Mouse (Mus musculus) spleen, postnatal 14 days (tissue): ENCODE data around the gene Htra1.

Experiments used
- DNase-seq, 2 experiments: peaks; one replicate each; pipeline ENCODE4 v3.0.0; 2021 to 2022; ENCODE audit warnings: low spot score in 2 of 2

The Htra1 gene

DNA sequence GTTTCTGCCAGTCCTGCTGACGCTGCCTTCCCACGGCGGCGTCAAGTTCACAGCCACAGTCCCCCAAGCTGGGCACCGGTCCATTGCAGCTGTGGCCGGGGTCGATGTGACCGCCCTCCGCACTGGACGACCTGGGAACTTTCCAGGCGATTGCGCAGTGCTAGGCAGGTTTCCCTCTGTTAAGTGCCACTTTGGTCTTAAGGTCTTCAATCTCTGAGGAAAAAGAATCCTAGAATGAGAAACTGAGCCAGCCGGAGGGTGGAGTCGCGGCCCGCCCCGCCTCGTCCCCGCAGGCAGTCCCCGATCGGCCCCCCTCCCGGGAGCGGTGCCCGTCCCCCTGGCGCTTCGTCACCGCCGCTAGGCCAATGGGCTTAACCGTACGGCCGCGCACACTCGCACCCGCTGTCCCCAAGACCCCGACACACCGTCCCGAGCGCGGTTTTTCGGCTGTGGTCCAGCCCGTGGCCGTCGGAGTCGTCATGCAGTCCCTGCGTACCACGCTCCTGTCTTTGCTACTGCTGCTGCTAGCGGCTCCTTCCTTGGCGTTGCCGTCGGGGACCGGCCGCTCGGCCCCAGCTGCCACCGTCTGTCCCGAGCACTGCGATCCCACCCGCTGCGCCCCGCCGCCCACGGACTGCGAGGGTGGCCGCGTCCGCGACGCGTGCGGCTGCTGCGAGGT, at the start of gene Htra1:
TSS of gene Htra1 (plus strand) at position 319 of the 679 bp plus-strand sequence.
- DNase-seq = peak in 1 of 2 experiments; percentile 14

DNA sequence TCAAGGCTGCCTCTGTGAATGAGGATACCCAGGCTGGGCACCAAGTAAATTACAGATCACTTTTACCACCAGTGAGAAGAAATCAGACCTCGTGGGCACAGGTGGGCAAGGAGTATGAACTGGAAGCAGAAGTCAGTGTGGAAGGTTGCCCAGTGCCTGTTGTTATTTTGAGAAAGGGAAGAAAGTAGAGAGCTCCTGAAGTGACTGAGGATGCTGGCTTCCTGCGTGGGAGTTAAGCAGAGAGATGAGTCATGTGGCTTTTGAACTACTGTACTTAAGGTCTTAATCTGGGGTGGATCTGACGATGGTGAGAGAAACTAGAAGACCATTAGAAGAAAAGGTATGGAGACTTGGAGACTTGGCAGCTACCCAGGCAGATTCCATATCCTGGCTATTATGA, 49.7 kb upstream of the Htra1 start:
- no peak for DNase-seq

DNA sequence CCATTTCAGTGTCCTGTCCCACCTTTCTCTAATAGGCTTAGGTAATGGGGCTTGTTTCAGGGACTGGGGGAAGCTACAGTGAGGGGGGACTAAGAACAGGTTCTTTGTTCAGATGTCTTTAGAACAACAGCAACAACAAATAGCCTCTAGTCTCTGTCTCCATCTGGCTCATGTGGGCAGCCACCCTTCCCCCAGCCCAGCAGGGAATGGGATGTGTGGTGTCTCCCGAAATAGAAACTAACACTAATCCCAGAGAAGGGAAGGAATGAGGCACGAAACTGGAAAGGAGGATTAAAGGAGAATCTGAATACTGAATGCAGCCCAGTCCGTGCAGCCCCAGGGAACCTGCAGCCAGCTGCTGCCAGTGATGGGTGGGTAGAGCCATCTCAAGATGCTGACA, 48.0 kb upstream of the Htra1 start:
- no peak for DNase-seq

DNA sequence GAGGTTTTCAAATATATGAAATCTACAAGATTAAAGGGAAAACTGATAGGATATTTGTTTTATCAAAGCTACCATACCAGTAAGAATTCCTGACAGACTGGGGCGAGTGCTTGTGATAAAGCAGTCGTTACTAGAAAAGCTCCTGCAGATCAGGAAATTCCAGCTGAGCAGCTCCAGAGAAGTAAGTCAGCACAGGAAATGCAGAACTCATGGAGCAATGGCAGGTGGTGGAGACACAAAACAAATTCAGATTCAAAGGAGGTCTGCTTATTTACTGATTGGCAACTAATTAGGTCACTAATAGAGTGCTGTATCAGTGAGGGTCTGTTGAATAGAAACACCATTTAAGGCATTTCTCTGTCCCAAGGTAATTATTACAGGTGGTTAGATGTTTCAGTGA, 45.0 kb upstream of the Htra1 start:
- no peak for DNase-seq

DNA sequence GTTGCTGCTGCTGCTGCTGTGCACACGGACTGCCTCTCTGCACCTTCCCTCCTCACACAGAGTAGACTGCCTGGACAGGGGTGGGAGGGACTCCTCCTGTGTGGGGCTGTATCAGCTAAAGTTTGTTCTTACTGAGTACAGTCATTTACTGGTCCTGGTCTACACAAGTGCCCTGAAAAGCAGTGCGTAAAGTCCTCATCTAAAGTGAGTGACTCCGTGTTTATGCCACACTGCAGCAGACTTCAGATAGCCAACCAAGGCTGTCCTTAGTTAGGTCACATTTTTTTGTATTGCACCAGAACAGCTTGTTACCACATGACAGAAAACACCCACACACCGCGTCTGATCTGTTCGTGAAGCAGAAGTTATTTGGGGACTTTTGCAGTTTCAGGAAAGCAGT, 42.9 kb upstream of the Htra1 start:
- DNase-seq = no peak

DNA sequence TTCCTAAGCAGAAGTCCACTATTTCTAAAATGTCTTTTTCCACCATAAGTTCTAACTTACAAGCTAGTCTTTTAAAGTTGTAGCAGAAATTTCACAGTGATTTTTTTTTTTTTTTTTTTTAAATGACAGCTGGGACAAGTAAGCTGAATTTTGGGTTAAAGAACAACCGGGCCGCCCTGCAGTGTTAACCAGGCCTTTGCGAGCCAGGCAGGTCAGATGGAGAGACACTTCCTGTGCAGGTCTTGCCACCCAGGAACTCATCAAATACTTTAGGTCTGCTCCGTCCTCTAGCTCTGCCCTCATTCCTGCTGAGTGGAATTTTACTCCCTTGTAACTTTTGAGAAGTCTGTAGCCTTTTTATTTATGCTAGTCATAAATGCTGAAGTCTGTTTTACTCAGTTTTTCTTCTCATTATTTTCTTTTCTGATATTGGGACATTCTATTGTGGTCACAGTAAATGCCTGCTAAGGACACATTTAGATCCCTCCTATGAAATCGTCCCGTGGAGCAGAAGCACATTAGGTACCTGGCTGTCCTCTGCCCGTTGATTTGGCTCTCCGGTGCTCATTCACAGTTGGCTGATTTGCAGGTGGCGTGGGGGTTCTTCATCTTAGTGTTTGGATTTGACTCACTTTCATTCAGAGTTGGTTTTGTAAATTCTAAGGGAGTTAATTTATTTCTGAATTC, 40.8 kb upstream of the Htra1 start:
- no peak for DNase-seq

DNA sequence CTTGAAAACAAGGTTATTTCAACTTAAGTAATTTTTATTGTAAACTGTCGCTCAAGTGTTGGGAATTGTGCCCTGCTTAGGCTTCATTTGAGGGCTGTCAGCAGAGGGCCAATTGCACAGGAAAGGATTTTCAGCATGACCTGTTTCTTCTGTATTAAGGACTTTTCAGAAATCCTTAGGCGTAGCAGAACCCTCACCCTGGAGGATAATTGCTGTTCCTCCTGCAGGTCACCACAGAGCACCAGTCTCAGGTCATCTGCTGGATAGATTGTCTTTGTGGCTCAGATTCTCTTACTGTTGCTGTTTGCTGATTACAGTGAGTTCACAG, 40.3 kb upstream of the Htra1 start:
- no peak for DNase-seq

DNA sequence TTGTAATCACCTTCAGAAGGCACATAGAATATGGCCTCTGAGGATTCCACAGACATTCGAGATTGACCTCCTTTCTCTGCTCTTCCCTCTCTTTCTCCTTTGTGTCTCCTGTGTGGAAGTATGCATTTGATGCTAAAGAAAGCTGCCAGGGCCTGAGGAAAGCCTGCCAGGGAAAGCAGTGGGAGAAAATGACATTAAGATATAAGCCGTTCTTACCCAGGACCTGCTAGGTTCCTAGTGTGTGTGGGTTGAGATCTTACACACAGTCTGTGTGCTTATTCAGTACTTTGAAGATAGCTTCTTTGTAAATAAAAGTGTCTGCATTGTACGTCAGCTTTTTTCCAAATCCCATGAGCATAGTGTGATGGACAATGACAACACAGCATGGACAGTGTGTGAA, 39.8 kb upstream of the Htra1 start:
- no peak for DNase-seq

DNA sequence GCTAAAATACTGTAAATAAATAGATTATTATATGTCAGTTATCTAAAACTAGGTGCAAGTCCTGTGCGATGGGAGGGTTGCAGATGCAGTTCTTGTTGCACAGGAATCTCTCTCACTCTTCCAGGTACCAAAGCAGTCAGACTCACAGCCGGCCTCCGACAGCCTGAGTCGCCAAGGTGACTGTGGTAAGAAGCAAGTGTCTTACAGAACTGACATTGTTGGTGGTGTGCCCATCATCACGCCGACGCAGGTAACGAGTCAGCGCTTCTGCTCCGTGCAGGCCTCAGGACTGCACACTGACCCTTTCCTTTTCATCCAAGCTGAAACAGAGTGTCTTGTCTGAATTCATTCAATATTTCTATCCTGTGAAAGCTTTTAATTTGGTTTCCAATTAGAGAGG, 38.7 kb upstream of the Htra1 start:
- DNase-seq = no peak

DNA sequence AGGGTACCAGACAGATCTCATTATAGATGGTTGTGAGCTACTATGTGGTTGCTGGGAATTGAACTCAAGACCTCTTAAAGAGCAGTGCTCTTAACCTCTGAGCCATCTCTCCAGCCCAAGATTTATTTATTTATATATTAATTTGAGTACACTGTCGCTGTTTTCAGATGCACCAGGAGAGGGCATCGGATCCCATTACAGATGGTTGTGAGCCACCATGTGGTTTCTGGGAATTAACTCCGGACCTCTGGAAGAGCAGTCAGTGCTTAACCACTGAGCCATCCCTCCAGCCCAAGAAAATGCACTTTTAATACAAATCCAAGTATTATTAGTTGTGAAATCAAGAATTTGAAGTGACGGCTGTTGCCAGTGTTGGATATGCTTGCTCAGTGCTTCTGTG, 37.5 kb upstream of the Htra1 start:
- no peak for DNase-seq

DNA sequence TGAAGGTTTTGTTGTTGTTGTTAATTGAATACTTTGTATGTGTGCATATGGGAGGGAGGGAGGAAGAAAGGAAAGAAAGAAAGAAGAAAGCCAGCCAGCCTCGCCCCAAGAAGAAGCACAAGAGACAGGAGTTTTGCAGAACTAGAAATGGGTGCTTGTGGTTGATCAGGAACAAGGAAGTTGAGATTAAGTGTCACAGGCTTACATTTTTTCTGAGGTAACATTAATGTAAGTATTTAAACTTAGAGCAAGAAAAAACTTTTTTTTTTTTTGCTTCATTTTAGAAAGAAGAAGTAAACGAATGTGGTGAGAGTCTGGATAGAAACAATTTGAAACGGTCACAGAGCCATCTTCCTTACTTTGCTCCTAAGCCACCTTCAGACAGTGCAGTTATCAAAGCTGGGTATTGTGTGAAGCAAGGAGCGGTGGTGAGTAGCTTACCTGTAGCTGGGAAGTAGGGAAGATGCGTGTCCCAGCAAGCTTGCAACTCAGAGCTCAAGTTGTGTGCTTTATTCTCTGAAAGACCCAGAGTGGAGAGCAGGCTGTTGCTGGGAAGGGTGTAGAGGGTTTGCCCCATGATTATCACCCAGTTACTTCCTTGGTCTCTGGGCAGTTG, 35.6 kb upstream of the Htra1 start:
- DNase-seq = no peak

DNA sequence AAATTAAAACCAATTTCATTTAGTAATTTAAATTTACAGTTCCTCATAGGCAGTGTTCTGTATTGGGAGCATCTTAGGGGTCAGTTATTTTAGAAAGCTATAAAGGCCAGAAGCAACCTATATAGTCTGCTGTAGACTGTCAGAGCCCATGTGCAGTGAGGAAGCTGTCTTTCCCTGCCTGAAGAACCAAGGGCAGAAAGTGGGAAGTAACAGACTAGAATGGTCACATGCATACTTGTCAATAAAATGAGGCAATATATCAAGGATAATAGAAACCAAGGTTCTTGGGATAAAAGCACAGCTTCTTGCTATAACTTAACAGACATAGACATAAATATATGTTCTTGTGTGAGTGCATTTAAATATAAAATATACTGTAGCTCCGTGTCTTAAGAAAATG, 33.0 kb upstream of the Htra1 start:
- no peak for DNase-seq

DNA sequence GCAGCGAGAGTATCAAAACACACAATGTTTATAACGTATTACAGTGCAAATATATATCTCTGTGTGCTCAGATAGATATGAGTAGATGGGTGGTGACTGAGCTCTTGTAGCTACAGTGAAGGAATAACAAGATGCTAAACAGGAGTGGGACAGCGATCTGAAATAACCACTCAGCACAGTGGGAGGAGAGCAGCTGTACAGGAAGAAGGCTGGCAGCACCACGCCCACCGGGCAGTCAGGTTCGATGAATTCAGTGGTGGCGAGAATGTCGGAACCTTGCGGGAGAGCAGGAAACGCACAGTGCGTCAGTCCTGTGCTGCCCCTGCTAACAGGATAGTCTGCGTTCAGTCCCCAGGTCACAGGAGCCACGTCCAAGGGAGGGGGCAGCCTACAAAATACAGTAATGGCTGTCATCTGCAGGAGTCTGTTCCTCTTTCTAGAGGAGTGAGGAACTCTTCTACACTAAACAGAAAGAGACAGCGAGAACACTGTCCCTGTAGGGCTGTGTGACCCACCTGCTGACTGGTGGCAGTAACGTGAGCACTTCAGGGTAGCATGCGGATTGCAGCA, 32.3 kb upstream of the Htra1 start:
- DNase-seq = peak in 1 of 2 experiments; percentile 6

DNA sequence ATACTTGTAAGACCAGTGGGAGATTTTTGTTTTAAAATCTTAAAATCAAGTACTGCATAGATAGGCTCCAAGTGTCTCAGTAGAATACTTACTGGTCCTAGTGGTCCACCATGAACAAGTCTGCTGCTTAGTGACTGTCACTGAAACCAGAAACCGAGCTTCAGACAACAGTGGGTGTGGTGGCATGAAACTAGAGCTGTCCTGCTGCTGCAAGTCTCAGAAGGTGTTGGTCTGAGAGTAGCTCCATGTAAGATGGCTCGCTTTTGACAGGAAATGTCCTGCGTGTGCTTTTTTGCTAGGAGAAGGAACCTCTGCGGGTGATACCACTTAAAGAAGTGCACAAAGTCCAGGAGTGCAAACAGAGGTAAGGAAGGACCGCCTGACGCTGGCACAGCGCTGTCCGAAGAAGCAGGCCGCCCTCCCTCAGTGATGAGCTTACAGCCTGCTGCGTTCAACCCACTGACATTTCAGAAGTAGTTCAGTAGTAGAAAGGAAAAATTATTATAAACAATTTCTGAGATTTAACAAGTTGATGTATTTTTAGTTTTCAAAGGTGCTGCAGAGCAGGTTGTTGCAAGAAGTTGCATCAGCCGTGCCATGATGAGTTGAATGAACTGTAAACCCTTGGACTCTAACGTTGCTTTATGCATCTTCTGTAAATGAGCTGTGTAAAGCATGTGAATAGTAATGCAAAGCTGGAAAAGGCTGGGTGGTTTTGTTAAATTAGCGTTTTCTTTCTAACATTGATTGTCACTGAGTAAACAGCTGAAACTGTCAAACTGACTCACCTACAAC, 31.1 kb upstream of the Htra1 start:
- no peak for DNase-seq

DNA sequence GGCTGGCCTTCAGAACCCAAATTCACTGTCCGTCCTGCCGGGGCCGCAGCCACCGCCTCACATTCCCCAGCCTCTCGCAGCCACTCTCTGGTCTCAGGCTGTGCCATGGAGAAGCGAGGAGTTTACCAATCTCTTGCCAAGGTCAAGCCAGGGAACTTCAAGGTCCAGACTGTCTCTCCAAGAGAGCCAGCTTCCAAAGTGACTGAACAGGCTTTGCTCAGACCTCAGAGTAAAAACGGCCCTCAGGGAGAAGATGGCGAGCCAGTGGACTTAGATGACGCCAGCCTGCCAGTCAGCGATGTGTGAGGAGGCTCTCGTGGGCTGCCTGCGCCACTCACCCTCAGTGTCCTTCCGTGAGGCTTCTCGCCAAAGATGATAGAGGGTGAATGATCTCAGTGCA, 25.1 kb upstream of the Htra1 start:
- no peak for DNase-seq

DNA sequence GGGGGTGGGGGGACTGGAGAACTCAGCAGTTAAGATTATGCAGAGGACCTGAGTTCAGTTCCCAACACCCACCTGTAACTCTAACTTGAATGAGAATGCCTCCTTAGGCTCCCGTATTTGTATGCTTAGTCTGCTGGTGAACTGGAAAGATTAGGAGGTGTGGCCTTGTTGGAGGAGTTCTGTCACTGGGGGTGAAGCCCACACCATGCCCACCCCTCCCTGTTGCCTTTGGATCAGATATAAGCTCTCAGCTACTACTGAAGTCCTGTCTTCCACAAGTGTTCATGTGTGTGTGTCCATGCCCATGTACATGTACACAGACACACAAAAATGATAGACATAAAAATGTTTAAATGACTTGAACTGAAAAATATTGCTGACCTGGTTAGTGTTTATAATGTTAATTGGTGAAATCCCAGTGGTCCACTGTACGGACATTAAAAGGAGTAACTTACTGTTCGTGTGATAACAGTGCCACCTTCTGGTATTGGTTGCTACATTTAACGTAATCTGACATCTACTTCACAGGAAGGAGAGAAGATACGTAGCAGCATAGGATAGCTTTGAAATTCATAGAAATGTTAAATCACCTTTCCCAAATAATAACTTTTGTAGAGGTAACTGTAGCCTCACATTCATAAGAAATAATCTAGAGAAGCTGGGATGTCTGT, 21.1 kb upstream of the Htra1 start:
- DNase-seq = no peak

DNA sequence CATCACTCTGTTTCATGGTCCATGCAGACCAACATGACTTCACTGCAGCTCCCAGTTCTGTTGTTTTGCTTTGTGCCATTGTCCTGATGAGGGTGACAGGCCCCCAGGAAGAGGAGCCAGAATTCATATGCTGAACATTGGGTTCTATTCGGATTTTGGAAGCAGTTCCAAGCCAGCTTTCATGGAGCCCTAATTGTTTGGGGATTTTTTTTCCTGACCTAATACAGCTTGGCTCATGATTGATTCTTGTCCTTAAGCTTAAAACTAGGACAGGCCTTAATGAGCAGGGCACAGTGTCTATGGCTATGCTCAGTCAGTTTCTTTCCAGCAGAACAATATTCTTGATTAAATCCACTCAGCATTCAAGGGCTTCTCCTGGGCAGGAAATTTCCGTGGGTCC, 17.7 kb upstream of the Htra1 start:
- DNase-seq = no peak

DNA sequence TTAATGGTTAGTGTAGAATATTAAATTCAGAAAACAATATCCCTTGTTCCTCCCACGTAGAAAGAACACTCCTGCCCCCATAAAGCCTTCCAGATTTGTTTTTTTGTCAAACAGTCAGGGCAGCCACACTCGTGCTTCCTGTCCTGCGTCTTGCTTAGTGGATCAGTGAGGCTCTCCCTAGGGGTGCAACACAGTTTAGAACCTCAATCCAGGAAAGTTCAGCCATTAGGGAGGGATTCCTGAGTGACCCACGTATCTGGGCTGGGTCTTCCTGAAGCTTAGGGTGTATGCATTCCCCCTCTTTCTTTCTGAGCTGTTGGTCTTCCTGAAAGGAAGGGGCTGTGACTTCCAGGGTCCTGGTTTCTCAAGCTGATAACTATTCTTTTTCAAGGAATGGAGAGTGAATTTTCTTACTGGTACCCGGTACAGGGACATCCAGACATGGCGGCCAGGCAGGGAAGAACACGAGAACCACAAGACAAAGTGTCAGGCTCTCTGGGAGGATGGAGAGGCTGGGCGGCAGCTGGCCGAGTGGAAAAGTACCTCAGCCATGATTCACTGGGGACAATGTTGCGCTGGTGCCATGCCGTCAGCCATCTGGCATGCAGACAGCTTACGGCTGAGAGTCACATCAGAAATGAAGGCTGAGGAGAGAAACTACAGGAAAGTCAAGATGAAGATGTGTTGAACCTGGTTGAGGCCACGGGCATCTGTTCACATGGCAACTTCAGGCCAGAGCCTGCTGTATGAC, 12.8 kb upstream of the Htra1 start:
- no peak for DNase-seq

DNA sequence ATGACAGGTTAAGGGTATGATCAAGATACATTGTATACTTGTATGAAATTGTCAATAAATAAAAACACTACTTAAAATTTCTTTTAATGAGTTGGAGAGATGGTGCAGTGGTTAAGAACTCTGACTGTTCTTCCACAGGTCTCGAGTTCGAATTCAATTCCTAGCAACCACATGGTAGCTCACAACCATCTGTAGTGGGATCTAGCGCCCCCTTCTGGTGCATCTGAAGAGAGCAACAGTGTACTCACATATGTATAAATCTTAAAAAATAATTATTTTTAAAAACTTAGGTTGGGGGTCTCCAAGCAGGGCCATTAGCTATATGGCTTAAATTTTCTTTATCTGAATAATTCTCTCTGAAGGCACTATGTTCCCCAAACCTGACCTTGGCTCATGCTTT, 5.5 kb upstream of the Htra1 start:
- DNase-seq = no peak

DNA sequence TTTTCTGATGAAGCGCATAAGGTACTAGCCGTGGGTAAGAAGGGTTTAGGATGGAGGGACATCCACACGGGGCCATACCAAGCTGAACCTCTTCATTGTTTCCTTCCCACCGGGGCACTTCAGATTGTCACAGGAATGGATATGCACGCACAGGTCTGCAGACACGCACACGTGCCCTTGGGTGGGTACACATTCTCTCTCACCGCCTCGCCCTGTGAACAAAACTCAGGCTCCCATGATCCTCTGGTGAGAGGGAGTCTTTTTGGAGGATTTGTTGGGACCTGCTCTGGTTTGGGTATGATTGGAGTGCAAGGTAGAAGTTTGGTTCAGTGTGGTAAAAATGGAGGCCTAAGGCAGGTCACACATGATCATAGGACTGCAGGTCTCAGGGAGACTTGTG, 3.0 kb upstream of the Htra1 start:
- DNase-seq = no peak

DNA sequence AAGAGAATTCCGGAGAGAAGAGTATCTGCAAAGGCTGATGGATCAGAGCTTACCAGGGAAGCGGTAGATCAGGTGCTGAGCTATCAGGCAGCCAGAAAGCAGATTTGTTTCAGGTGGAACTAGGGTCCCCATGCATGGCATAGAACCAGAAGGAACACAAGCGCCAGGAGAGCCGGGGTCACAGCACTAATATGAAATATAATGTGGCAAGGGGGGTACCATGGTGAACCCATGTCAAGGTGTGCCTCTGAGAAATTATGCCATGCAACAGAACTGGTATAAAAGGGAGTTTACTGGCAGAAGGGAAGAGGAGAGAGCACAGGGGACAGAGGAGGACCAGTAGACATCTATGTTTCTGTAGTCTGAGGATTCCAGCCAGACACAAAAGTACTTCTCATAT, 1.3 kb upstream of the Htra1 start:
- DNase-seq = no peak
